Mouse (Mus musculus): ENCODE data around the gene Ptprk.

GRCm38 (mm10) chr10:28588401-28588800, 513.8 kb downstream of the Ptprk start:
- TF ChIP-seq CTCF (IDR thresholded peaks at IDR 0.05; ENCODE audit: low read depth) = no peak
- TF ChIP-seq EP300 (IDR thresholded peaks at IDR 0.05; ENCODE audit: low read depth) = no peak
